Mouse (Mus musculus): Measurements from ENCODE around the gene Kif2a. TPM values are rescaled to one million over a fixed set of nuclear protein-coding genes. Genes with fewer than 3 reads are reported as not detected.
A peak's percentile ranks its signal among the peaks of the same experiment; 100 is the strongest.

Gene Kif2a
- 18.0 and 31.8 TPM in 2 replicates for total RNA-seq (2012; rRNA removed)
- 100 to 1,000 TPM; 135 to 310 TPM for polyA plus RNA-seq (2012; ENCODE audit: insufficient read depth in 1 of 2, insufficient read length in 2 of 2, low read depth in 1 of 2, low replicate concordance in 2 of 2, missing spikeins in 1 of 2)

- Histone ChIP-seq H3K9ac (ENCODE audit: control insufficient read depth, low read depth, low read length, poor library complexity, severe bottlenecking) (peak within 1 kb of the TSS; percentile 97), H3K27me3 (ENCODE audit: control insufficient read depth in 1 of 2, insufficient read depth in 2 of 2, low read length in 2 of 2) (no peaks in the 10 kb centered on the region), H3K79me2 (ENCODE audit: control insufficient read depth, insufficient read depth, low read length, poor library complexity) (peaks cover 47% of the 10 kb centered on the region), H3K27ac (ENCODE audit: control insufficient read depth, low read depth, low read length) (peak within 1 kb of the TSS; percentile 88), H3K4me3 (ENCODE audit: control insufficient read depth in 1 of 2, insufficient read depth in 1 of 2, low read depth in 2 of 2, low read length in 2 of 2) (peak within 1 kb of the TSS; percentile 77 to 92), H3K9me3 (replicated peaks; ENCODE audit: insufficient read depth, low read length) (no peaks in the 10 kb centered on the region), H3K4me1 (ENCODE audit: control insufficient read depth in 1 of 2, insufficient read depth in 2 of 2, low read length in 2 of 2) (peaks cover 10 to 23% of the 10 kb centered on the region in 2 experiments), H3K36me3 (ENCODE audit: control insufficient read depth in 1 of 2, insufficient read depth in 2 of 2, low read length in 2 of 2) (peaks cover 9 to 25% of the 10 kb centered on the region in 2 experiments; a peak in 3 of 4 replicates)
- TF ChIP-seq GABPA (IDR thresholded peaks at IDR 0.05; ENCODE audit: low read depth, low read length) (no peak), ZKSCAN1 (IDR thresholded peaks at IDR 0.05; ENCODE audit: low read depth, low read length) (no peak), RAD21 (IDR thresholded peaks at IDR 0.05; ENCODE audit: low read depth, low read length) (no peak), POLR2AphosphoS2 (IDR thresholded peaks at IDR 0.05; ENCODE audit: low read length) (no peak), SIN3A (IDR thresholded peaks at IDR 0.05; ENCODE audit: low read length) (peak; percentile 69; the same call in 1 of the 2 replicates), MXI1 (IDR thresholded peaks at IDR 0.05; ENCODE audit: low read depth, low read length) (peak; percentile 69; the same call in 1 of the 2 replicates), HCFC1 (IDR thresholded peaks at IDR 0.05; ENCODE audit: low read depth, low read length) (peak; percentile 12; the same call in 1 of the 2 replicates), POLR2A (IDR thresholded peaks at IDR 0.05; ENCODE audit: control insufficient read depth in 1 of 2, insufficient read depth in 1 of 2, low read depth in 1 of 2, low read length in 2 of 2, poor library complexity in 1 of 2) (0 out of 4 replicates have a peak, but pooled peaks of 1 of the 2 experiments have one; percentile 15), UBTF (IDR thresholded peaks at IDR 0.05; ENCODE audit: borderline replicate concordance, insufficient read depth, low read depth, low read length) (0 out of 2 replicates have a peak, but pooled peaks have one; percentile 58), GATA1 (IDR thresholded peaks at IDR 0.05; ENCODE audit: low read depth, low read length) (no peak)
- peak; percentile 70 for DNase-seq (ENCODE audit: low read depth, low spot score)
Measured at GRCm38 (mm10) chr13:107021461-107022265, at the start of gene Kif2a. Gene Kif2a, minus strand, starts transcription at chr13:107022126.

DNA sequence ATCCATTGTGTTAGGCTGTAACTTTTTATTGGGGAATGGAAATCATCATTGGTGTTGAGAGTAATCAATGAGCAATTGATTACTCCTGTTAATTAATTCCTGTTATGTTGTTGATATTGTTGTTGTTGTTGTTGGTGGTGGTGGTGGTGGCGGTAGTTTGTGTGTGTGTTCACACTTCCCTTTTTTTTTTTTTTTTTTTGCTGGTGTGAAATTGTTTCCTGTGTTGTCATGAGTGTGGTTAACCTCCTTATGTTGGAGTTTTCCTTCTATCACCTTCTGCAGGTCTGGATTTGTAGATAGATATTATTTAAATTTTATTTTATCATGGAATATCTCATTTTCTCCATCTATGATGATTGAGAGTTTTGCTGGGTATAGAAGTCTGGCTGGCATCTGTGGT is 47.1 kb upstream of the Kif2a start:
- Histone ChIP-seq H3K9ac (ENCODE audit: control insufficient read depth, low read depth, low read length, poor library complexity, severe bottlenecking) (no peak overlapping the region), H3K27me3 (ENCODE audit: control insufficient read depth in 1 of 2, insufficient read depth in 2 of 2, low read length in 2 of 2) (no peaks in the 10 kb centered on the region), H3K27ac (ENCODE audit: control insufficient read depth, low read depth, low read length) (no peak overlapping the region), H3K36me3 (ENCODE audit: control insufficient read depth in 1 of 2, insufficient read depth in 2 of 2, low read length in 2 of 2) (peaks cover 0 to 12% of the 10 kb centered on the region in 2 experiments; a peak in 2 of 4 replicates), H3K4me1 (ENCODE audit: control insufficient read depth in 1 of 2, insufficient read depth in 2 of 2, low read length in 2 of 2) (peaks cover under 1 to 12% of the 10 kb centered on the region in 2 experiments; a peak in 3 of 4 replicates), H3K4me3 (ENCODE audit: control insufficient read depth in 1 of 2, insufficient read depth in 1 of 2, low read depth in 2 of 2, low read length in 2 of 2) (no peak overlapping the region), H3K9me3 (replicated peaks; ENCODE audit: insufficient read depth, low read length) (no peaks in the 10 kb centered on the region), H3K79me2 (ENCODE audit: control insufficient read depth, insufficient read depth, low read length, poor library complexity) (no peaks in the 10 kb centered on the region)
- no peak for DNase-seq (ENCODE audit: low read depth, low spot score)
- TF ChIP-seq MEF2A (IDR thresholded peaks at IDR 0.05; ENCODE audit: extremely low read depth, insufficient replicate concordance, low read depth, low read length, poor library complexity, severe bottlenecking) (no peak), E2F4 (IDR thresholded peaks at IDR 0.05; ENCODE audit: borderline replicate concordance, low read depth, low read length) (no peak), TBP (IDR thresholded peaks at IDR 0.05; ENCODE audit: low read depth, low read length) (no peak), SMC3 (IDR thresholded peaks at IDR 0.05; ENCODE audit: low read depth, low read length) (no peak), ZNF384 (IDR thresholded peaks at IDR 0.05; ENCODE audit: low read depth, low read length) (peak; percentile 66), KAT2A (conservative IDR thresholded peaks at IDR 0.05; ENCODE audit: low read depth, low read length) (no peak)

All from MEL (cell line).